Mouse (Mus musculus): ENCODE results near the gene Pi16. TPM values are rescaled to one million over a fixed set of nuclear protein-coding genes. Genes with fewer than 3 reads are reported as not detected.

Pi16 gene
- total RNA-seq, 2 experiments from 2014 or later: 4.0 to 9.5 TPM

- ATAC-seq (replicated peaks; ENCODE audit: low FRiP score, poor library complexity, severe bottlenecking): no peak
These were observed 14.4 kb upstream of the Pi16 start for GRCm38 (mm10) chr17:29303087-29303486.

- ATAC-seq (replicated peaks; ENCODE audit: low FRiP score, poor library complexity, severe bottlenecking): no peak
These were observed 13.6 kb upstream of the Pi16 start for GRCm38 (mm10) chr17:29303856-29304255.

GRCm38 (mm10) chr17:29304376-29305057 lies 13.0 kb upstream of the Pi16 start:
- ATAC-seq (replicated peaks; ENCODE audit: low FRiP score, poor library complexity, severe bottlenecking): no peak

GRCm38 (mm10) chr17:29305058-29305806 lies 12.2 kb upstream of the Pi16 start:
- ATAC-seq (replicated peaks; ENCODE audit: low FRiP score, poor library complexity, severe bottlenecking): no peak

- no peak for ATAC-seq (replicated peaks; ENCODE audit: low FRiP score, poor library complexity, severe bottlenecking)
These were observed 11.6 kb upstream of the Pi16 start for GRCm38 (mm10) chr17:29305871-29306270.

GRCm38 (mm10) chr17:29310056-29310623 lies 7.3 kb upstream of the Pi16 start:
- no peak for ATAC-seq (replicated peaks; ENCODE audit: low FRiP score, poor library complexity, severe bottlenecking)

GRCm38 (mm10) chr17:29311602-29312001 lies 5.9 kb upstream of the Pi16 start:
- ATAC-seq (replicated peaks; ENCODE audit: low FRiP score, poor library complexity, severe bottlenecking): no peak

GRCm38 (mm10) chr17:29312082-29312481 lies 5.4 kb upstream of the Pi16 start:
- no peak for ATAC-seq (replicated peaks; ENCODE audit: low FRiP score, poor library complexity, severe bottlenecking)

GRCm38 (mm10) chr17:29313300-29313699 lies 4.2 kb upstream of the Pi16 start:
- no peak for ATAC-seq (replicated peaks; ENCODE audit: low FRiP score, poor library complexity, severe bottlenecking)

- no peak for ATAC-seq (replicated peaks; ENCODE audit: low FRiP score, poor library complexity, severe bottlenecking)
These were observed 1.6 kb upstream of the Pi16 start for GRCm38 (mm10) chr17:29315672-29316465.

- no peak for ATAC-seq (replicated peaks; ENCODE audit: low FRiP score, poor library complexity, severe bottlenecking)
These were observed 589 bp upstream of the Pi16 start for GRCm38 (mm10) chr17:29316891-29317290.

- ATAC-seq (replicated peaks; ENCODE audit: low FRiP score, poor library complexity, severe bottlenecking): 0 out of 2 replicates have a peak, but pooled peaks have one; percentile 12
These were observed 1.3 kb downstream of the Pi16 start for GRCm38 (mm10) chr17:29318731-29319250.

- no peak for ATAC-seq (replicated peaks; ENCODE audit: low FRiP score, poor library complexity, severe bottlenecking)
These were observed 2.0 kb downstream of the Pi16 start for GRCm38 (mm10) chr17:29319476-29319875.

- ATAC-seq (replicated peaks; ENCODE audit: low FRiP score, poor library complexity, severe bottlenecking): no peak
These were observed 2.6 kb downstream of the Pi16 start for GRCm38 (mm10) chr17:29319881-29320639.

GRCm38 (mm10) chr17:29321765-29322602 lies 4.5 kb downstream of the Pi16 start:
- ATAC-seq (replicated peaks; ENCODE audit: low FRiP score, poor library complexity, severe bottlenecking): no peak

GRCm38 (mm10) chr17:29322603-29322962 lies 5.1 kb downstream of the Pi16 start:
- ATAC-seq (replicated peaks; ENCODE audit: low FRiP score, poor library complexity, severe bottlenecking): no peak

- no peak for ATAC-seq (replicated peaks; ENCODE audit: low FRiP score, poor library complexity, severe bottlenecking)
These were observed 6.1 kb downstream of the Pi16 start for GRCm38 (mm10) chr17:29323625-29324024.

- no peak for ATAC-seq (replicated peaks; ENCODE audit: low FRiP score, poor library complexity, severe bottlenecking)
These were observed 8.4 kb downstream of the Pi16 start for GRCm38 (mm10) chr17:29325831-29326230.

Measured in erythroblast, adult 5-6 weeks (primary cell).